In genomic region chr7:126330693-126331092, GRCm38 (mm10) we compare ENCODE assay signal across 30 mouse cellular contexts. TPM values are rescaled to one million over a fixed set of nuclear protein-coding genes. Genes with fewer than 3 reads are reported as not detected.
A peak's percentile ranks its signal among the peaks of the same experiment; 100 is the strongest.
DNase-seq lines count a peak whose midpoint lies in the region; ATAC-seq and TF ChIP-seq lines count a peak whose summit lies in the region.
"Had no signal": no experiment of that assay in that cellular context is flagged by ENCODE, and none has a peak within 500 bp of the region (broad histone marks: within the 10 kb centered on the region; RNA-seq: fewer than 3 reads in every experiment).

No protein-coding gene starts in this region.

- TF ChIP-seq POLR2A in lung, adult 2 months (IDR thresholded peaks at IDR 0.05; ENCODE audit: borderline replicate concordance, extremely low read depth, low read depth, low read length): no peak
- no peak for TF ChIP-seq POLR2A in thymus, adult 2 months (IDR thresholded peaks at IDR 0.05; ENCODE audit: control insufficient read depth, extremely low read depth, insufficient read depth, low read length, poor library complexity)

- H3K36me3 ChIP-seq in thymus, adult 2 months (ENCODE audit: control insufficient read depth, insufficient read depth, low read length): no peaks in the 10 kb centered on the region
- H3K36me3 ChIP-seq in intestine, postnatal 0 days (ENCODE audit: control insufficient read depth, insufficient read depth): no peaks in the 10 kb centered on the region
- no peaks in the 10 kb centered on the region for H3K36me3 ChIP-seq in intestine, embryonic 16.5 days (ENCODE audit: control insufficient read depth, insufficient read depth, low read length)
- H3K36me3 ChIP-seq: heart, embryonic 13.5 days; liver, embryonic 12.5 days; midbrain, embryonic 12.5 days; neural tube, embryonic 13.5 days had no signal

- H3K4me3 ChIP-seq in lung, adult 2 months (replicated peaks; ENCODE audit: extremely low read depth, low read depth, low read length): no peak overlapping the region
- no peak overlapping the region for H3K4me3 ChIP-seq in thymus, adult 2 months (ENCODE audit: control insufficient read depth, insufficient read depth, low read length)
- no peak overlapping the region for H3K4me3 ChIP-seq in intestine, postnatal 0 days (ENCODE audit: low read depth, low read length)
- H3K4me3 ChIP-seq in intestine, embryonic 16.5 days (ENCODE audit: low read length): no peak overlapping the region
- H3K4me3 ChIP-seq: forebrain, embryonic 13.5 days; heart, embryonic 13.5 days; liver, embryonic 12.5 days; midbrain, embryonic 12.5 days; myocyte; neural tube, embryonic 13.5 days had no signal

- TF ChIP-seq CTCF in lung, adult 2 months (IDR thresholded peaks at IDR 0.05; ENCODE audit: insufficient read depth, low read length): no peak
- no peak for TF ChIP-seq CTCF in thymus, adult 2 months (IDR thresholded peaks at IDR 0.05; ENCODE audit: borderline replicate concordance, control insufficient read depth, extremely low read depth, insufficient read depth, low read length, poor library complexity)
- TF ChIP-seq CTCF in intestine, postnatal 0 days (IDR thresholded peaks at IDR 0.05; ENCODE audit: low read depth): no peak

- DNase-seq in lung, adult 2 months: peak; percentile 25
- no peak for DNase-seq in lung, postnatal 14 days
- no peak for DNase-seq in thymus, adult 2 months
- no peak for DNase-seq in thymus, postnatal 4 days
- peak; percentile 70 for DNase-seq in R1 (ENCODE audit: low read depth, low spot score)
- peak; percentile 39 for DNase-seq in naive thymus-derived CD4-positive, alpha-beta T cell, adult 2 months (ENCODE audit: low read depth)
- DNase-seq: adrenal gland, postnatal 14 days; cerebellum, adult 11 months; cerebellum, adult 9-10 months; cerebellum, postnatal 36 days; gastrocnemius, postnatal 10 days; heart, postnatal 10 days; kidney, adult 2 months; kidney, postnatal 4 days; layer of hippocampus, postnatal 36 days; left cerebral cortex, postnatal 4 days; liver, postnatal 0 days; retina, postnatal 1 day; right cerebral cortex, postnatal 14 days; spleen, adult 18-20 months had no signal

- H3K9ac ChIP-seq in intestine, postnatal 0 days (ENCODE audit: low read depth, low read length): no peak overlapping the region
- no peak overlapping the region for H3K9ac ChIP-seq in intestine, embryonic 16.5 days (ENCODE audit: low read depth, low read length)
- H3K9ac ChIP-seq: forebrain, embryonic 13.5 days; heart, embryonic 13.5 days; hindbrain, embryonic 14.5 days; liver, embryonic 12.5 days; liver, postnatal 0 days; midbrain, embryonic 12.5 days; neural tube, embryonic 13.5 days had no signal

- no peaks in the 10 kb centered on the region for H3K4me1 ChIP-seq in lung, adult 2 months (ENCODE audit: control insufficient read depth, insufficient read depth, low read length)
- peaks cover 16% of the 10 kb centered on the region for H3K4me1 ChIP-seq in thymus, adult 2 months (replicated peaks; ENCODE audit: control insufficient read depth, insufficient read depth, low read length)
- H3K4me1 ChIP-seq in intestine, postnatal 0 days (replicated peaks; ENCODE audit: control insufficient read depth, insufficient read depth, low read length): no peaks in the 10 kb centered on the region
- no peaks in the 10 kb centered on the region for H3K4me1 ChIP-seq in intestine, embryonic 16.5 days (ENCODE audit: control insufficient read depth, insufficient read depth, low read length)
- H3K4me1 ChIP-seq: forebrain, embryonic 13.5 days; heart, embryonic 13.5 days; liver, embryonic 12.5 days; midbrain, embryonic 12.5 days; neural tube, embryonic 13.5 days had no signal

- no peak overlapping the region for H3K4me2 ChIP-seq in intestine, postnatal 0 days (replicated peaks; ENCODE audit: low read depth)
- H3K4me2 ChIP-seq in intestine, embryonic 16.5 days (ENCODE audit: low read depth, low read length): no peak overlapping the region
- H3K4me2 ChIP-seq: forebrain, embryonic 13.5 days; heart, embryonic 13.5 days; hindbrain, embryonic 14.5 days; liver, embryonic 12.5 days; midbrain, embryonic 12.5 days; neural tube, embryonic 13.5 days had no signal

- H3K27me3 ChIP-seq in thymus, adult 2 months (ENCODE audit: control insufficient read depth, insufficient read depth, low read length): no peaks in the 10 kb centered on the region
- no peaks in the 10 kb centered on the region for H3K27me3 ChIP-seq in intestine, postnatal 0 days (replicated peaks; ENCODE audit: control insufficient read depth, insufficient read depth, low read length)
- H3K27me3 ChIP-seq in intestine, embryonic 16.5 days (replicated peaks; ENCODE audit: control insufficient read depth, insufficient read depth, low read length): no peaks in the 10 kb centered on the region
- H3K27me3 ChIP-seq: neural tube, embryonic 13.5 days had no signal

- ATAC-seq in intestine, postnatal 0 days: no peak
- ATAC-seq in intestine, embryonic 16.5 days: no peak
- ATAC-seq: forebrain, embryonic 13.5 days; liver, embryonic 12.5 days; liver, postnatal 0 days had no signal

- WGBS in lung, adult 2 months: 37% methylated on average over 2 of the region's 2 CpGs
- WGBS in thymus, adult 2 months: 64% methylated on average over 2 of the region's 2 CpGs
- 28% methylated on average over 2 of the region's 2 CpGs for WGBS in intestine, postnatal 0 days
- WGBS in intestine, embryonic 16.5 days: 26% methylated on average over 2 of the region's 2 CpGs

- peak overlapping the region; percentile 76 for H3K27ac ChIP-seq in thymus, adult 2 months (ENCODE audit: control insufficient read depth, insufficient read depth, low read length)
- no peak overlapping the region for H3K27ac ChIP-seq in intestine, postnatal 0 days (ENCODE audit: low read depth, low read length)
- no peak overlapping the region for H3K27ac ChIP-seq in intestine, embryonic 16.5 days (ENCODE audit: low read length)
- H3K27ac ChIP-seq: forebrain, embryonic 13.5 days; heart, embryonic 13.5 days; hindbrain, embryonic 14.5 days; liver, embryonic 12.5 days; midbrain, embryonic 12.5 days; neural tube, embryonic 13.5 days; stomach, postnatal 0 days had no signal

- H3K9me3 ChIP-seq in intestine, postnatal 0 days (ENCODE audit: control insufficient read depth): no peaks in the 10 kb centered on the region
- H3K9me3 ChIP-seq in intestine, embryonic 16.5 days (ENCODE audit: control insufficient read depth, low read length): no peaks in the 10 kb centered on the region
- H3K9me3 ChIP-seq: forebrain, embryonic 13.5 days; heart, embryonic 13.5 days; liver, embryonic 12.5 days; midbrain, embryonic 12.5 days; neural tube, embryonic 13.5 days had no signal

RNA-seq across cellular contexts. Expression of gene Lat, which starts 38.7 kb away (rescaled TPM):
- 16.3 and 17.4 TPM in 2 replicates for polyA plus RNA-seq in lung, adult 2 months (2012; rRNA removed)
- polyA plus RNA-seq in thymus, adult 2 months (2012; rRNA removed): 2,604 and 2,615 TPM in 2 replicates
- 0.65 and 1.1 TPM in 2 replicates for polyA plus RNA-seq in intestine, postnatal 0 days (2015; fragmentation: Nextera tagmentation; extraction: Ambion mirVana)
- polyA plus RNA-seq in intestine, embryonic 16.5 days (2015; fragmentation: Nextera tagmentation; extraction: Ambion mirVana): 0.78 and 1.3 TPM in 2 replicates

RNA-seq across cellular contexts. Expression of gene Spns1, which starts 46.6 kb away (rescaled TPM):
- polyA plus RNA-seq in lung, adult 2 months (2012; rRNA removed): 246 and 274 TPM in 2 replicates
- polyA plus RNA-seq in thymus, adult 2 months (2012; rRNA removed): 457 and 489 TPM in 2 replicates
- polyA plus RNA-seq in intestine, postnatal 0 days (2015; fragmentation: Nextera tagmentation; extraction: Ambion mirVana): 47.7 and 51.3 TPM in 2 replicates
- polyA plus RNA-seq in intestine, embryonic 16.5 days (2015; fragmentation: Nextera tagmentation; extraction: Ambion mirVana): 70.0 and 76.2 TPM in 2 replicates

RNA-seq across cellular contexts. Expression of gene Sbk1, which starts 58.3 kb away (rescaled TPM):
- 12.6 and 14.2 TPM in 2 replicates for polyA plus RNA-seq in lung, adult 2 months (2012; rRNA removed)
- 78.1 and 82.0 TPM in 2 replicates for polyA plus RNA-seq in thymus, adult 2 months (2012; rRNA removed)
- 3.6 and 4.4 TPM in 2 replicates for polyA plus RNA-seq in intestine, postnatal 0 days (2015; fragmentation: Nextera tagmentation; extraction: Ambion mirVana)
- 7.1 and 8.9 TPM in 2 replicates for polyA plus RNA-seq in intestine, embryonic 16.5 days (2015; fragmentation: Nextera tagmentation; extraction: Ambion mirVana)

Comparison
In these comparisons a context has a peak if more than half of its experiments do, and no peak if none do; other contexts are left out.
1. DNase-seq: peak in lung, adult 2 months (single experiment), R1 (single experiment) and naive thymus-derived CD4-positive, alpha-beta T cell, adult 2 months (single experiment); none in lung, postnatal 14 days (single experiment), thymus, adult 2 months (single experiment) and thymus, postnatal 4 days (single experiment).
2. RNA of gene Lat, which starts 38.7 kb away (polyA plus RNA-seq): 2,604 to 2,615 TPM in thymus, adult 2 months; 16.3 to 17.4 TPM in lung, adult 2 months, 0.78 to 1.3 TPM in intestine, embryonic 16.5 days and 0.65 to 1.1 TPM in intestine, postnatal 0 days; every median in the first group is over 100 times any median in the second.